Mouse (Mus musculus): Measurements from ENCODE around the gene Sulf2.

GRCm38 (mm10) chr2:166180744-166181508 lies 25.5 kb upstream of the Sulf2 start:
- TF ChIP-seq POLR2A (IDR thresholded peaks at IDR 0.05; ENCODE audit: low read depth, low read length) (no peak), CTCF (conservative IDR thresholded peaks at IDR 0.05; ENCODE audit: insufficient read depth, insufficient read length, low read depth, low read length) (no peak)
